Mouse (Mus musculus): ENCODE data around the gene Lmod1. TPM values are rescaled to one million over a fixed set of nuclear protein-coding genes. Genes with fewer than 3 reads are reported as not detected.

The Lmod1 gene
- polyA plus RNA-seq, 1 experiment from 2014 or later: 0.16 TPM

- H3K4me1 ChIP-seq (replicated peaks; ENCODE audit: control insufficient read depth, insufficient read depth, low read length): no peaks in the 10 kb centered on the region
- H3K4me3 ChIP-seq (ENCODE audit: low read depth, low read length): no peak overlapping the region
- DNase-seq (ENCODE audit: low spot score) (no peak), ATAC-seq (replicated peaks; ENCODE audit: low FRiP score) (no peak)
- H3K27ac ChIP-seq (ENCODE audit: low read depth, low read length): no peak overlapping the region
- no peaks in the 10 kb centered on the region for H3K9me3 ChIP-seq (ENCODE audit: control insufficient read depth, low read length)
- H3K4me2 ChIP-seq: no peak overlapping the region
- H3K36me3 ChIP-seq (ENCODE audit: control insufficient read depth, insufficient read depth, low read length): peaks cover 54% of the 10 kb centered on the region
- H3K27me3 ChIP-seq (replicated peaks; ENCODE audit: control insufficient read depth, insufficient read depth, low read length): no peaks in the 10 kb centered on the region
- no peak overlapping the region for H3K9ac ChIP-seq (ENCODE audit: low read depth, low read length)
- 88% methylated on average over 4 of the region's 4 CpGs for WGBS
Observed at GRCm38 (mm10) chr1:135408973-135409372, 84.4 kb downstream of the Lmod1 start.

GRCm38 (mm10) chr1:135410967-135411366 lies 86.4 kb downstream of the Lmod1 start:
- no peaks in the 10 kb centered on the region for H3K4me1 ChIP-seq (replicated peaks; ENCODE audit: control insufficient read depth, insufficient read depth, low read length)
- no peak overlapping the region for H3K9ac ChIP-seq (ENCODE audit: low read depth, low read length)
- 69% methylated on average over 2 of the region's 2 CpGs for WGBS
- no peak overlapping the region for H3K4me2 ChIP-seq
- no peak for DNase-seq (ENCODE audit: low spot score)
- no peaks in the 10 kb centered on the region for H3K27me3 ChIP-seq (replicated peaks; ENCODE audit: control insufficient read depth, insufficient read depth, low read length)
- no peak for ATAC-seq (replicated peaks; ENCODE audit: low FRiP score)
- H3K27ac ChIP-seq (ENCODE audit: low read depth, low read length): no peak overlapping the region
- no peaks in the 10 kb centered on the region for H3K9me3 ChIP-seq (ENCODE audit: control insufficient read depth, low read length)
- peaks cover 50% of the 10 kb centered on the region for H3K36me3 ChIP-seq (ENCODE audit: control insufficient read depth, insufficient read depth, low read length)
- no peak overlapping the region for H3K4me3 ChIP-seq (ENCODE audit: low read depth, low read length)

- Histone ChIP-seq H3K36me3 (ENCODE audit: control insufficient read depth, insufficient read depth, low read length) (peaks cover 58% of the 10 kb centered on the region), H3K9me3 (ENCODE audit: control insufficient read depth, low read length) (no peaks in the 10 kb centered on the region)
- 85% methylated on average over 4 of the region's 4 CpGs for WGBS
Observed at GRCm38 (mm10) chr1:135412130-135412529, 87.5 kb downstream of the Lmod1 start.

GRCm38 (mm10) chr1:135413996-135414395 lies 89.4 kb downstream of the Lmod1 start:
- Histone ChIP-seq H3K9me3 (ENCODE audit: control insufficient read depth, low read length) (no peaks in the 10 kb centered on the region), H3K27me3 (replicated peaks; ENCODE audit: control insufficient read depth, insufficient read depth, low read length) (no peaks in the 10 kb centered on the region), H3K27ac (ENCODE audit: low read depth, low read length) (no peak overlapping the region), H3K4me1 (replicated peaks; ENCODE audit: control insufficient read depth, insufficient read depth, low read length) (no peaks in the 10 kb centered on the region), H3K9ac (ENCODE audit: low read depth, low read length) (no peak overlapping the region), H3K36me3 (ENCODE audit: control insufficient read depth, insufficient read depth, low read length) (peaks cover 58% of the 10 kb centered on the region), H3K4me2 (no peak overlapping the region), H3K4me3 (ENCODE audit: low read depth, low read length) (no peak overlapping the region)
- ATAC-seq (replicated peaks; ENCODE audit: low FRiP score) (no peak), DNase-seq (ENCODE audit: low spot score) (no peak)

More at GRCm38 (mm10) chr1:135412130-135412529, 87.5 kb downstream of the Lmod1 start:
- Histone ChIP-seq H3K4me2 (no peak overlapping the region), H3K4me1 (replicated peaks; ENCODE audit: control insufficient read depth, insufficient read depth, low read length) (no peaks in the 10 kb centered on the region), H3K27ac (ENCODE audit: low read depth, low read length) (no peak overlapping the region), H3K4me3 (ENCODE audit: low read depth, low read length) (no peak overlapping the region), H3K9ac (ENCODE audit: low read depth, low read length) (no peak overlapping the region), H3K27me3 (replicated peaks; ENCODE audit: control insufficient read depth, insufficient read depth, low read length) (no peaks in the 10 kb centered on the region)
- DNase-seq (ENCODE audit: low spot score): no peak
- no peak for ATAC-seq (replicated peaks; ENCODE audit: low FRiP score)

Other genes starting within 250 kb of the Lmod1 start
- 0.48 and 0.70 TPM in 2 replicates for gene Lgr6, start 219.5 kb upstream of the Lmod1 start, polyA plus RNA-seq (2014; fragmentation: Nextera tagmentation; extraction: Ambion mirVana)
- 42.1 and 43.0 TPM in 2 replicates for gene Ptpn7, start 192.1 kb upstream of the Lmod1 start, polyA plus RNA-seq (2014; fragmentation: Nextera tagmentation; extraction: Ambion mirVana)
- gene Arl8a, start 178.0 kb upstream of the Lmod1 start, polyA plus RNA-seq (2014; fragmentation: Nextera tagmentation; extraction: Ambion mirVana): 25.0 and 28.7 TPM in 2 replicates
- gene Gpr37l1, start 157.1 kb upstream of the Lmod1 start, polyA plus RNA-seq (2014; fragmentation: Nextera tagmentation; extraction: Ambion mirVana): not detected in 2 replicates
- 2.0 and 2.4 TPM in 2 replicates for gene Elf3, start 66.2 kb upstream of the Lmod1 start, polyA plus RNA-seq (2014; fragmentation: Nextera tagmentation; extraction: Ambion mirVana)
- gene Rnpep, start 40.7 kb upstream of the Lmod1 start, polyA plus RNA-seq (2014; fragmentation: Nextera tagmentation; extraction: Ambion mirVana): 64.5 and 67.4 TPM in 2 replicates
- gene Timm17a, start 11.0 kb upstream of the Lmod1 start, polyA plus RNA-seq (2014; fragmentation: Nextera tagmentation; extraction: Ambion mirVana): 258 and 269 TPM in 2 replicates
- 9.3 and 10.1 TPM in 2 replicates for gene Shisa4, start 50.4 kb downstream of the Lmod1 start, polyA plus RNA-seq (2014; fragmentation: Nextera tagmentation; extraction: Ambion mirVana)
- 77.0 and 90.8 TPM in 2 replicates for gene Ipo9, start 105.7 kb downstream of the Lmod1 start, polyA plus RNA-seq (2014; fragmentation: Nextera tagmentation; extraction: Ambion mirVana)